Mouse (Mus musculus) hematopoietic stem cell, adult 5-6 weeks (primary cell): ENCODE measurements around the gene P3h2. TPM values are rescaled to one million over a fixed set of nuclear protein-coding genes. Genes with fewer than 3 reads are reported as not detected.

ENCODE experiments used
- ATAC-seq, 2 experiments: fragments of 125-278 bp in 1 of 2; replicated peaks in 1 of 2; 2 replicates each; pipeline ENCODE4 v1.8.0; 2016 to 2017; ENCODE audit warnings: inconsistent platforms in 2 of 2, mild to moderate bottlenecking in 2 of 2, moderate number of reproducible peaks in 2 of 2, low read depth in 1 of 2, moderate TSS enrichment in 1 of 2; ENCODE audit not compliant: low FRiP score in 2 of 2, poor library complexity in 2 of 2, severe bottlenecking in 2 of 2, insufficient read depth in 1 of 2, low TSS enrichment in 1 of 2
- total RNA-seq: library from RNA; stranded (forward); fragments of 172-1452, 232-1000 nt; gene quantifications from 2 replicates; pipeline ENCODE4 v1.2.3, GENCODE M21; 2017

The P3h2 gene
- total RNA-seq, 1 experiment from 2014 or later = 0.60 TPM

- ATAC-seq = no peak
Observed at GRCm38 (mm10) chr16:25956831-25957230, 148.8 kb downstream of the P3h2 start.

GRCm38 (mm10) chr16:25954614-25955013 lies 151.0 kb downstream of the P3h2 start:
- ATAC-seq = no peak

GRCm38 (mm10) chr16:25953359-25953758 lies 152.2 kb downstream of the P3h2 start:
- no peak for ATAC-seq

- no peak for ATAC-seq
Observed at GRCm38 (mm10) chr16:25952005-25952404, 153.6 kb downstream of the P3h2 start.

GRCm38 (mm10) chr16:25948067-25948466 lies 157.5 kb downstream of the P3h2 start:
- ATAC-seq = peak; percentile 38 to 88; a peak in 2 of 4 replicates

- no peak for ATAC-seq
Observed at GRCm38 (mm10) chr16:25945151-25945955, 160.2 kb downstream of the P3h2 start.

GRCm38 (mm10) chr16:25942261-25942660 lies 163.3 kb downstream of the P3h2 start:
- ATAC-seq = no peak

GRCm38 (mm10) chr16:25934181-25934580 lies 171.4 kb downstream of the P3h2 start:
- ATAC-seq = no peak

- no peak for ATAC-seq
Observed at GRCm38 (mm10) chr16:25912185-25912584, 193.4 kb downstream of the P3h2 start.
